Mouse (Mus musculus) hindbrain, embryonic 14.5 days (tissue): ENCODE data around the gene Myh14. TPM values are rescaled to one million over a fixed set of nuclear protein-coding genes. Genes with fewer than 3 reads are reported as not detected.
A peak's percentile ranks its signal among the peaks of the same experiment; 100 is the strongest.

Experiments
- ATAC-seq: fragments of 200-750 bp; cut with Nextera tagmentation; 2 replicates; pipeline ENCODE4 v1.8.0; 2017; ENCODE audit warnings: moderate number of reproducible peaks, mild to moderate bottlenecking, moderate TSS enrichment, moderate library complexity; ENCODE audit not compliant: low FRiP score
- DNase-seq: peaks from one replicate; pipeline ENCODE4 v3.0.0-alpha.2; 2015; ENCODE audit warnings: low spot score
- H3K27ac ChIP-seq: fragments of 300-500 bp; sonication (generic); 2 replicates; pipeline ENCODE4 v1.5.1; 2014; ENCODE audit warnings: mild to moderate bottlenecking, moderate library complexity
- H3K27me3 ChIP-seq: fragments of 300-500 bp; sonication (generic); 2 replicates; pipeline ENCODE4 v1.6.1; 2014; ENCODE audit warnings: mild to moderate bottlenecking, low read length, mixed read lengths; ENCODE audit not compliant: control insufficient read depth, insufficient read depth
- H3K36me3 ChIP-seq: fragments of 300-500 bp; sonication (generic); replicated peaks from 2 replicates; pipeline ENCODE4 v1.6.1; 2014; ENCODE audit not compliant: control insufficient read depth, insufficient read depth
- H3K4me1 ChIP-seq: fragments of 300-500 bp; sonication (generic); replicated peaks from 2 replicates; pipeline ENCODE4 v1.6.1; 2014; ENCODE audit warnings: antibody characterized with exemption, low read length, mixed read lengths; ENCODE audit not compliant: control insufficient read depth, insufficient read depth
- H3K4me2 ChIP-seq: fragments of 300-500 bp; sonication (generic); replicated peaks from 2 replicates; pipeline ENCODE4 v1.6.1; 2014; ENCODE audit warnings: mild to moderate bottlenecking, moderate library complexity
- H3K4me3 ChIP-seq: fragments of 300-500 bp; sonication (generic); replicated peaks from 2 replicates; pipeline ENCODE4 v1.5.1; 2014; ENCODE audit warnings: mild to moderate bottlenecking, low read length
- H3K9ac ChIP-seq: fragments of 300-500 bp; sonication (generic); 2 replicates; pipeline ENCODE4 v1.6.1; 2014
- H3K9me3 ChIP-seq: fragments of 300-500 bp; sonication (generic); 2 replicates; pipeline ENCODE4 v1.6.1; 2016; ENCODE audit warnings: low read length; ENCODE audit not compliant: control insufficient read depth
- WGBS: fragments of 180-500 bp; shearing (Covaris S2); extraction: QIAGEN DNeasy Blood & Tissue Kit; methylation state at CpG from one replicate; pipeline ENCODE4 v1.1.7; 2014; 5-methylcytosine and 5-hydroxymethylcytosine counted together
- polyA plus RNA-seq: library from polyadenylated mRNA; unstranded; fragments of >200 nt; fragmentation: Nextera tagmentation; extraction: Ambion mirVana; gene quantifications from 2 replicates; pipeline ENCODE4 v1.2.1, GENCODE M21; 2014

Myh14 gene
- polyA plus RNA-seq, 1 experiment from 2014 or later: 4.2 TPM

- H3K27me3 ChIP-seq: no peaks in the 10 kb centered on the region
- no peak for ATAC-seq
- no peak for DNase-seq
Measured at GRCm38 (mm10) chr7:44572956-44573484, 97.6 kb downstream of the Myh14 start.

GRCm38 (mm10) chr7:44572213-44572701 is 98.4 kb downstream of the Myh14 start, which contains the start of gene Napsa:
TSS of gene Napsa (plus strand) at chr7:44572380.
- ATAC-seq (no peak), DNase-seq (no peak)
- no peak within 1 kb of the TSS for H3K4me2 ChIP-seq
- no peaks in the 10 kb centered on the region for H3K4me1 ChIP-seq
- 20% methylated on average over 7 of the region's 7 CpGs for WGBS
- no peaks in the 10 kb centered on the region for H3K36me3 ChIP-seq
- H3K9ac ChIP-seq: no peak within 1 kb of the TSS
- H3K9me3 ChIP-seq: no peaks in the 10 kb centered on the region
- no peak within 1 kb of the TSS for H3K4me3 ChIP-seq
- H3K27ac ChIP-seq: no peak within 1 kb of the TSS
- no peaks in the 10 kb centered on the region for H3K27me3 ChIP-seq

More at GRCm38 (mm10) chr7:44572956-44573484, 97.6 kb downstream of the Myh14 start:
- no peak overlapping the region for H3K27ac ChIP-seq
- H3K9ac ChIP-seq: no peak overlapping the region
- H3K9me3 ChIP-seq: no peaks in the 10 kb centered on the region
- H3K36me3 ChIP-seq: no peaks in the 10 kb centered on the region
- H3K4me2 ChIP-seq: no peak overlapping the region
- no peaks in the 10 kb centered on the region for H3K4me1 ChIP-seq
- H3K4me3 ChIP-seq: no peak overlapping the region
- WGBS: 72% methylated on average over 5 of the region's 5 CpGs

- ATAC-seq (no peak), DNase-seq (no peak)
- Histone ChIP-seq H3K27me3 (no peaks in the 10 kb centered on the region), H3K4me1 (no peaks in the 10 kb centered on the region), H3K27ac (no peak overlapping the region), H3K36me3 (no peaks in the 10 kb centered on the region), H3K4me2 (no peak overlapping the region), H3K9ac (no peak overlapping the region), H3K9me3 (no peaks in the 10 kb centered on the region), H3K4me3 (no peak overlapping the region)
- WGBS: 35% methylated on average over 4 of the region's 4 CpGs
Measured at GRCm38 (mm10) chr7:44571811-44572210, 98.8 kb downstream of the Myh14 start.

DNA sequence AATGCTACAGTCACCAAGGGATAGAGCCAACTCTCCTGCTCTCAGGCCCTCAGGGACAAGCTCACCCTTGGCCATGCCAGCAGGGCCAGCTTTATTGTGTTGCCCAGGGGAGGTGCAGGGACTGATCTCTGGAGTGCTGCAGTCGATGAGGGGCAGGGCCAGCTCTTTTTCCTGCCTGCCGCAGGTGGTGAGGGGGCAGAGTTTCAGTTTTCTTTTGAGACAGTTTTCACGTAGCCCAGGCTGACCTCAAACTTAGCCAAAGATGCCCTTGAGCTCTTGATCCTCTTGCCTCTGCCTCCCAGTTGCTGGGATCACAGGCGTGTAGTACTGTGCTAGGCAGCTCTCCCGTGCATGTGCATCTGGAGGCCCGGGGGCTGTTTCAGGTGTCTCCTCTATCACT is 99.7 kb downstream of the Myh14 start:
- no peak for ATAC-seq
- no peaks in the 10 kb centered on the region for H3K9me3 ChIP-seq
- 86% methylated on average over 6 of the region's 6 CpGs for WGBS
- no peak for DNase-seq
- no peaks in the 10 kb centered on the region for H3K4me1 ChIP-seq
- no peak overlapping the region for H3K9ac ChIP-seq
- H3K4me3 ChIP-seq: no peak overlapping the region
- H3K27ac ChIP-seq: no peak overlapping the region
- H3K4me2 ChIP-seq: no peak overlapping the region
- no peaks in the 10 kb centered on the region for H3K36me3 ChIP-seq
- H3K27me3 ChIP-seq: no peaks in the 10 kb centered on the region

DNA sequence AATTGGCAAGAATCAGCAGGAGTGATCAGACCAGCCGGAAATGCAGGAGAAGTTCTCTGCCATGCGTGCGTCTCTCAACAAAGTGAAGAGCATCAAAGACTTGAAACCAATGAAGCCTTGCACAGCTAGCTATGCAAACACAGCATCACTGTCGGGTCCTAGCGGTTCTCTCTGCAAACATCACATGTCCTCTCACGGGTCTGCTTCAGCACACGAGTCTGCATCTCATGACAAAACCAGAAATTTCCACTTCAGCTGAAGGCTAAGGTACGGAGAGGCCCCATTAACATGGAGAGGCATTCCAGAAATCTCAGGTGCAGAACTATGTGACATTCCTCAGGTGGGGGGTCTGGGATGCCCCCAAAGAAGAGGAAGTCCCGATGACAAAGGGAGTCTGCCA is 101.8 kb downstream of the Myh14 start:
- Histone ChIP-seq H3K4me3 (no peak overlapping the region), H3K9ac (no peak overlapping the region), H3K36me3 (no peaks in the 10 kb centered on the region), H3K4me1 (no peaks in the 10 kb centered on the region), H3K27ac (no peak overlapping the region), H3K27me3 (no peaks in the 10 kb centered on the region), H3K9me3 (no peaks in the 10 kb centered on the region), H3K4me2 (no peak overlapping the region)
- WGBS: 84% methylated on average over 9 of the region's 9 CpGs
- no peak for DNase-seq
- ATAC-seq: no peak

DNA sequence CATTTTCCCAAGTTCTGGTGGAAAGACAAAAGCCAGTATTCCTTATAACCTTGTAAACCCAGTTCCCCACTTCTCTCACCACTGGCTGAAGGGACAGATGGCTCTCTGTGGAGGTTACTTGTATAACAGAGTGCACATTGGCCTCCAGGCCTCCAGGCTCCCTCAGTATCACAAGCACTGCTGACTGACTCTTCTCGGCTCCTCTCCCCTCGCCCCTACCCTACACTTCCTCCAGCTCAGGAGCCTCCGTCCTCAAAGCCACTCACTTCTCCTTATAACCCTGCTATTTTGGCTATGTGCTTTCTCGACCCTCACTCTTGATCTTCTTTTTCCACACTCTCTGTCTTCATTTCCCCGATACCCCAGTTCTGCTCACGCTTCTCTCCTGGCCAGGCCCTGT is 105.2 kb downstream of the Myh14 start:
- H3K27me3 ChIP-seq: no peaks in the 10 kb centered on the region
- no peaks in the 10 kb centered on the region for H3K9me3 ChIP-seq
- WGBS: 79% methylated on average over 6 of the region's 6 CpGs
- DNase-seq (no peak), ATAC-seq (no peak)
- H3K4me2 ChIP-seq: no peak overlapping the region
- H3K4me1 ChIP-seq: no peaks in the 10 kb centered on the region
- H3K4me3 ChIP-seq: no peak overlapping the region
- H3K9ac ChIP-seq: no peak overlapping the region
- no peaks in the 10 kb centered on the region for H3K36me3 ChIP-seq
- no peak overlapping the region for H3K27ac ChIP-seq

DNA sequence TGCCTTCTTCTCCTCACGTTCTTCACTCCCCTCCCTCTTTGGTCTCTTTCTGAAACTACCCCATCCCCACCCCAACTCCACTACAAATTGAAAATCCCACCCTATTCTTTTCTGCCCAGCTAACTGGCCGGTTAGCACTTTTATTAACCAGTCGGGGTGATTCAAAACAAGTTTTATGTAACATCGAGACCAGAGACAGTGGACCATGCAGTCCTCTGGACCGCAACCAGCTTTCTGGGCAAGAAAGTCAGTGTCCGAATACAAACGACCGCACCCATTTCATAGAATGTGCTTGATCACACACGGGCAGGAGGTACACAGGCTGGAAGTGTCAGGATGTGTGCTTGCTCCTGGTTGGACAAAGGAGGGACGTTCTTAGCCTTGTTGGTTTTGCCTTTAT is 106.2 kb downstream of the Myh14 start:
- H3K4me1 ChIP-seq: no peaks in the 10 kb centered on the region
- ATAC-seq (no peak), DNase-seq (no peak)
- no peak overlapping the region for H3K4me3 ChIP-seq
- H3K9me3 ChIP-seq: no peaks in the 10 kb centered on the region
- no peak overlapping the region for H3K9ac ChIP-seq
- H3K27ac ChIP-seq: no peak overlapping the region
- no peaks in the 10 kb centered on the region for H3K27me3 ChIP-seq
- no peaks in the 10 kb centered on the region for H3K36me3 ChIP-seq
- 87% methylated on average over 10 of the region's 10 CpGs for whole genome bisulfite sequencing
- H3K4me2 ChIP-seq: no peak overlapping the region

- no peak overlapping the region for H3K27ac ChIP-seq
- H3K9me3 ChIP-seq: no peaks in the 10 kb centered on the region
- H3K9ac ChIP-seq: no peak overlapping the region
- WGBS: 59% methylated on average over 8 of the region's 8 CpGs
- no peak for DNase-seq
- ATAC-seq: no peak
- H3K4me3 ChIP-seq: no peak overlapping the region
- no peaks in the 10 kb centered on the region for H3K36me3 ChIP-seq
- no peaks in the 10 kb centered on the region for H3K27me3 ChIP-seq
- no peaks in the 10 kb centered on the region for H3K4me1 ChIP-seq
- no peak overlapping the region for H3K4me2 ChIP-seq
Measured at GRCm38 (mm10) chr7:44563284-44563683, 107.4 kb downstream of the Myh14 start.

- H3K27me3 ChIP-seq: no peaks in the 10 kb centered on the region
- H3K36me3 ChIP-seq: no peaks in the 10 kb centered on the region
- H3K4me3 ChIP-seq: no peak overlapping the region
- H3K9ac ChIP-seq: no peak overlapping the region
- no peak overlapping the region for H3K27ac ChIP-seq
- peak; percentile 37; the same call in 1 of the 2 replicates for ATAC-seq
- H3K4me1 ChIP-seq: no peaks in the 10 kb centered on the region
- H3K4me2 ChIP-seq: no peak overlapping the region
- no peaks in the 10 kb centered on the region for H3K9me3 ChIP-seq
- WGBS: 56% methylated on average over 18 of the region's 18 CpGs
- DNase-seq: peak; percentile 93
Measured at GRCm38 (mm10) chr7:44560435-44561400, 109.9 kb downstream of the Myh14 start.
